25 mouse cellular contexts compared by ENCODE assay signal in genomic region chr5:44228756-44229155, GRCm38 (mm10). TPM values are rescaled to one million over a fixed set of nuclear protein-coding genes. Genes with fewer than 3 reads are reported as not detected.
DNase-seq lines count a peak whose midpoint lies in the region; ATAC-seq and TF ChIP-seq lines count a peak whose summit lies in the region.
"Had no signal": no experiment of that assay in that cellular context is flagged by ENCODE, and none has a peak within 500 bp of the region (broad histone marks: within the 10 kb centered on the region; RNA-seq: fewer than 3 reads in every experiment).

No protein-coding gene starts in this region.

- H3K36me3 ChIP-seq in heart, embryonic 13.5 days, result no peaks in the 10 kb centered on the region
- H3K36me3 ChIP-seq in liver, embryonic 13.5 days, result no peaks in the 10 kb centered on the region
- no peaks in the 10 kb centered on the region for H3K36me3 ChIP-seq in liver, embryonic 11.5 days (ENCODE audit: control insufficient read depth, insufficient read depth, low read length)
- no peaks in the 10 kb centered on the region for H3K36me3 ChIP-seq in liver, embryonic 14.5 days (replicated peaks; ENCODE audit: control insufficient read depth, insufficient read depth, low read depth)
- no peaks in the 10 kb centered on the region for H3K36me3 ChIP-seq in midbrain, embryonic 16.5 days (ENCODE audit: control insufficient read depth, insufficient read depth, low read length)
- H3K36me3 ChIP-seq: embryonic facial prominence, embryonic 15.5 days; hindbrain, embryonic 13.5 days; lung, embryonic 15.5 days; midbrain, embryonic 15.5 days had no signal

- peak overlapping the region; percentile 5; the same call in 1 of the 2 replicates for H3K9ac ChIP-seq in heart, embryonic 13.5 days
- no peak overlapping the region for H3K9ac ChIP-seq in liver, embryonic 13.5 days
- no peak overlapping the region for H3K9ac ChIP-seq in liver, embryonic 11.5 days (ENCODE audit: low read depth, low read length)
- H3K9ac ChIP-seq in liver, embryonic 14.5 days (replicated peaks), result no peak overlapping the region
- no peak overlapping the region for H3K9ac ChIP-seq in midbrain, embryonic 16.5 days (ENCODE audit: low read depth, low read length)
- H3K9ac ChIP-seq: embryonic facial prominence, embryonic 15.5 days; hindbrain, embryonic 13.5 days; lung, embryonic 15.5 days; midbrain, embryonic 15.5 days had no signal

- peaks cover 37% of the 10 kb centered on the region for H3K4me1 ChIP-seq in heart, embryonic 13.5 days
- peaks cover 37% of the 10 kb centered on the region for H3K4me1 ChIP-seq in liver, embryonic 13.5 days (replicated peaks)
- H3K4me1 ChIP-seq in liver, embryonic 11.5 days (replicated peaks; ENCODE audit: control insufficient read depth, insufficient read depth, low read length), result peaks cover 20% of the 10 kb centered on the region
- H3K4me1 ChIP-seq in liver, embryonic 14.5 days (replicated peaks; ENCODE audit: control insufficient read depth in 2 of 2, insufficient read depth in 2 of 2, low read length in 1 of 2), result peaks cover 13 to 17% of the 10 kb centered on the region in 2 experiments
- H3K4me1 ChIP-seq in midbrain, embryonic 16.5 days (ENCODE audit: control insufficient read depth, insufficient read depth, low read length), result peaks cover 23% of the 10 kb centered on the region

- H3K4me3 ChIP-seq in heart, embryonic 13.5 days, result no peak overlapping the region
- H3K4me3 ChIP-seq in liver, embryonic 13.5 days (replicated peaks), result no peak overlapping the region
- no peak overlapping the region for H3K4me3 ChIP-seq in liver, embryonic 11.5 days (ENCODE audit: low read depth, low read length)
- no peak overlapping the region for H3K4me3 ChIP-seq in liver, embryonic 14.5 days (ENCODE audit: insufficient read depth in 1 of 2, low read depth in 2 of 2, low read length in 2 of 2)
- no peak overlapping the region for H3K4me3 ChIP-seq in midbrain, embryonic 16.5 days (ENCODE audit: low read depth, low read length)
- H3K4me3 ChIP-seq: embryonic facial prominence, embryonic 15.5 days; gastrocnemius, adult 2 months; hindbrain, embryonic 13.5 days; lung, embryonic 15.5 days; megakaryocyte, embryonic 14.5 days; midbrain, embryonic 15.5 days had no signal

- no peak for TF ChIP-seq EP300 in liver, embryonic 14.5 days (IDR thresholded peaks at IDR 0.05; ENCODE audit: low read depth)

- H3K9me3 ChIP-seq in heart, embryonic 13.5 days, result no peaks in the 10 kb centered on the region
- no peaks in the 10 kb centered on the region for H3K9me3 ChIP-seq in liver, embryonic 13.5 days (replicated peaks)
- H3K9me3 ChIP-seq in liver, embryonic 11.5 days (ENCODE audit: control insufficient read depth, low read length), result no peaks in the 10 kb centered on the region
- H3K9me3 ChIP-seq in liver, embryonic 14.5 days (ENCODE audit: control insufficient read depth, low read length), result no peaks in the 10 kb centered on the region
- no peaks in the 10 kb centered on the region for H3K9me3 ChIP-seq in midbrain, embryonic 16.5 days (replicated peaks; ENCODE audit: control insufficient read depth, low read length, poor library complexity, severe bottlenecking)
- H3K9me3 ChIP-seq: embryonic facial prominence, embryonic 15.5 days; G1E; hindbrain, embryonic 13.5 days; lung, embryonic 15.5 days; megakaryocyte, embryonic 14.5 days; midbrain, embryonic 15.5 days had no signal

- ATAC-seq in heart, embryonic 13.5 days (ENCODE audit: extremely low read depth, insufficient number of reproducible peaks, low FRiP score, low TSS enrichment), result no peak
- no peak for ATAC-seq in liver, embryonic 13.5 days (ENCODE audit: low read depth)
- no peak for ATAC-seq in liver, embryonic 11.5 days (replicated peaks; ENCODE audit: low FRiP score)
- no peak for ATAC-seq in liver, embryonic 14.5 days (ENCODE audit: insufficient read depth)
- ATAC-seq in midbrain, embryonic 16.5 days, result no peak
- ATAC-seq: activated CD4-positive, CD25-positive, alpha-beta regulatory T cell, adult 4 months; forebrain, embryonic 14.5 days; midbrain, embryonic 15.5 days had no signal

- DNase-seq in heart, postnatal 10 days, result no peak
- no peak for DNase-seq in liver, embryonic 13.5 days
- no peak for DNase-seq in liver, embryonic 11.5 days (ENCODE audit: low spot score)
- DNase-seq in liver, embryonic 14.5 days (ENCODE audit: low read depth in 3 of 3, low spot score in 3 of 3), result no peak
- DNase-seq in right cerebral cortex, postnatal 14 days, result no peak
- DNase-seq: adrenal gland, postnatal 10 days; cerebellum, adult 18-20 months; cerebellum, postnatal 25 days; gastrocnemius, adult 2 months; heart, postnatal 36 days; kidney, adult 11 months; kidney, postnatal 36 days; layer of hippocampus, postnatal 36 days; lung, postnatal 36 days; thymus, postnatal 14 days had no signal

- no peaks in the 10 kb centered on the region for H3K27me3 ChIP-seq in heart, embryonic 13.5 days (replicated peaks)
- no peaks in the 10 kb centered on the region for H3K27me3 ChIP-seq in liver, embryonic 13.5 days
- H3K27me3 ChIP-seq in liver, embryonic 11.5 days (replicated peaks; ENCODE audit: control insufficient read depth, insufficient read depth, low read length), result no peaks in the 10 kb centered on the region
- no peaks in the 10 kb centered on the region for H3K27me3 ChIP-seq in liver, embryonic 14.5 days (ENCODE audit: control insufficient read depth, insufficient read depth, low read length)
- H3K27me3 ChIP-seq in midbrain, embryonic 16.5 days (ENCODE audit: control insufficient read depth, insufficient read depth, low read depth, low read length), result no peaks in the 10 kb centered on the region
- H3K27me3 ChIP-seq: embryonic facial prominence, embryonic 15.5 days; hindbrain, embryonic 13.5 days; lung, embryonic 15.5 days; megakaryocyte, embryonic 14.5 days; midbrain, embryonic 15.5 days had no signal

- 76% methylated on average over 4 of the region's 4 CpGs for WGBS in heart, embryonic 13.5 days
- 76% methylated on average over 4 of the region's 4 CpGs for WGBS in liver, embryonic 13.5 days (ENCODE audit: insufficient replicate concordance)
- WGBS in liver, embryonic 11.5 days, result 86% methylated on average over 4 of the region's 4 CpGs
- 75% methylated on average over 4 of the region's 4 CpGs for WGBS in liver, embryonic 14.5 days (ENCODE audit: insufficient replicate concordance)
- WGBS in midbrain, embryonic 16.5 days, result 75% methylated on average over 4 of the region's 4 CpGs

- no peak for TF ChIP-seq CTCF in liver, embryonic 14.5 days (IDR thresholded peaks at IDR 0.05; ENCODE audit: low read depth)

- no peak overlapping the region for H3K27ac ChIP-seq in heart, embryonic 13.5 days (replicated peaks)
- H3K27ac ChIP-seq in liver, embryonic 13.5 days, result no peak overlapping the region
- no peak overlapping the region for H3K27ac ChIP-seq in liver, embryonic 11.5 days (ENCODE audit: low read depth, low read length)
- no peak overlapping the region for H3K27ac ChIP-seq in liver, embryonic 14.5 days
- no peak overlapping the region for H3K27ac ChIP-seq in midbrain, embryonic 16.5 days (ENCODE audit: low read length)
- H3K27ac ChIP-seq: embryonic facial prominence, embryonic 15.5 days; gastrocnemius, adult 2 months; hindbrain, embryonic 13.5 days; lung, embryonic 15.5 days; midbrain, embryonic 15.5 days had no signal

- H3K4me2 ChIP-seq in heart, embryonic 13.5 days, result no peak overlapping the region
- H3K4me2 ChIP-seq in liver, embryonic 13.5 days, result peak overlapping the region; percentile 11; the same call in 1 of the 2 replicates
- no peak overlapping the region for H3K4me2 ChIP-seq in liver, embryonic 11.5 days
- peak overlapping the region; percentile 74 for H3K4me2 ChIP-seq in liver, embryonic 14.5 days (ENCODE audit: low read depth)
- H3K4me2 ChIP-seq in midbrain, embryonic 16.5 days (ENCODE audit: low read length), result no peak overlapping the region
- H3K4me2 ChIP-seq: embryonic facial prominence, embryonic 15.5 days; hindbrain, embryonic 13.5 days; lung, embryonic 15.5 days; midbrain, embryonic 15.5 days had no signal

- intact Hi-C loops in heart, postnatal 10 days (cut with DNase I), result loop anchor here (10.0 kb wide), 2 partner anchors 554 to 1446 kb away; no protein-coding TSS in a partner anchor

RNA-seq across cellular contexts. Expression of gene Tapt1, which starts 2.3 kb away (rescaled TPM):
- 18.1 and 22.5 TPM in 2 replicates for polyA plus RNA-seq in heart, embryonic 13.5 days (2015; fragmentation: Nextera tagmentation; extraction: Ambion mirVana)
- 10 to 100 TPM; 26.7 to 27.5 TPM for total RNA-seq in heart, postnatal 10 days (2021)
- 26.7 and 35.1 TPM in 2 replicates for polyA plus RNA-seq in liver, embryonic 13.5 days (2015; fragmentation: Nextera tagmentation; extraction: Ambion mirVana)
- 49.7 and 51.0 TPM in 2 replicates for polyA plus RNA-seq in liver, embryonic 11.5 days (2014; fragmentation: Nextera tagmentation; extraction: Ambion mirVana)
- 26.0 and 30.9 TPM in 2 replicates for polyA plus RNA-seq in liver, embryonic 14.5 days (2012; rRNA removed)
- 31.2 and 38.5 TPM in 2 replicates for polyA plus RNA-seq in liver, embryonic 14.5 days (2014; fragmentation: Nextera tagmentation; extraction: Ambion mirVana)
- polyA plus RNA-seq in midbrain, embryonic 16.5 days (2015; fragmentation: Nextera tagmentation; extraction: Ambion mirVana), result 30.8 and 35.1 TPM in 2 replicates

Comparison
In these comparisons a context has a peak if more than half of its experiments do, and no peak if none do; other contexts are left out.
1. H3K4me2 ChIP-seq: peak in liver, embryonic 13.5 days (single experiment) and liver, embryonic 14.5 days (single experiment); none in heart, embryonic 13.5 days (single experiment), liver, embryonic 11.5 days (single experiment) and midbrain, embryonic 16.5 days (single experiment).